In genomic region chr10:86323275-86323994, GRCm38 (mm10) we compare ENCODE assay signal across 20 mouse cellular contexts. TPM values are rescaled to one million over a fixed set of nuclear protein-coding genes. Genes with fewer than 3 reads are reported as not detected.
DNase-seq lines count a peak whose midpoint lies in the region; TF ChIP-seq lines count a peak whose summit lies in the region.
"Had no signal": no experiment of that assay in that cellular context is flagged by ENCODE, and none has a peak within 500 bp of the region (broad histone marks: within the 10 kb centered on the region; RNA-seq: fewer than 3 reads in every experiment).

No protein-coding gene starts in this region.

- TF ChIP-seq CTCF in cerebellum, adult 2 months (IDR thresholded peaks at IDR 0.05; ENCODE audit: borderline replicate concordance, insufficient read depth, low read depth, low read length) = no peak
- no peak for TF ChIP-seq CTCF in cortical plate, adult 2 months (IDR thresholded peaks at IDR 0.05; ENCODE audit: extremely low read depth, insufficient read depth, low read length)

- TF ChIP-seq POLR2A in cerebellum, adult 2 months (IDR thresholded peaks at IDR 0.05; ENCODE audit: borderline replicate concordance, insufficient read depth, low read length) = no peak
- TF ChIP-seq POLR2A in cortical plate, adult 2 months (IDR thresholded peaks at IDR 0.05; ENCODE audit: extremely low read depth, insufficient read depth, low read length) = no peak

- WGBS in cerebellum, adult 2 months = 32% methylated on average over 4 of the region's 4 CpGs

- H3K27me3 ChIP-seq in cerebellum, adult 2 months (ENCODE audit: control insufficient read depth, insufficient read depth, low read length) = no peaks in the 10 kb centered on the region
- H3K27me3 ChIP-seq: embryonic facial prominence, embryonic 12.5 days; limb, embryonic 13.5 days; stomach, embryonic 15.5 days had no signal

- H3K4me3 ChIP-seq in cerebellum, adult 2 months (replicated peaks; ENCODE audit: insufficient read depth, low read depth, low read length) = no peak overlapping the region
- H3K4me3 ChIP-seq in cortical plate, adult 2 months (ENCODE audit: insufficient read depth, low read length) = no peak overlapping the region
- H3K4me3 ChIP-seq: embryonic facial prominence, embryonic 12.5 days; heart, embryonic 10.5 days; limb, embryonic 13.5 days; stomach, embryonic 15.5 days had no signal

- intact Hi-C loops in heart, postnatal 36 days (cut with DNase I) = no loop called here
- intact Hi-C loops in left cerebral cortex, postnatal 25 days (cut with DNase I) = no loop called here
- intact Hi-C loops in left cerebral cortex, postnatal 36 days (cut with DNase I) = no loop called here

- H3K4me1 ChIP-seq in cerebellum, adult 2 months (ENCODE audit: control insufficient read depth, insufficient read depth, low read length) = peaks cover 22% of the 10 kb centered on the region
- peaks cover 3% of the 10 kb centered on the region for H3K4me1 ChIP-seq in cortical plate, adult 2 months (ENCODE audit: control insufficient read depth, insufficient read depth, low read length)
- H3K4me1 ChIP-seq: stomach, embryonic 15.5 days had no signal

- H3K27ac ChIP-seq in cerebellum, adult 2 months (ENCODE audit: insufficient read depth, low read length) = no peak overlapping the region
- 0 out of 2 replicates have a peak overlapping the region, but pooled peaks have one; percentile 16 for H3K27ac ChIP-seq in cortical plate, adult 2 months (ENCODE audit: insufficient read depth, low read length)
- H3K27ac ChIP-seq: embryonic facial prominence, embryonic 12.5 days; heart, embryonic 10.5 days; limb, embryonic 13.5 days; liver, embryonic 14.5 days; stomach, embryonic 15.5 days had no signal

- peak; percentile 96 for DNase-seq in heart, adult 11 months
- no peak for DNase-seq in heart, postnatal 36 days
- DNase-seq in left cerebral cortex, postnatal 25 days (ENCODE audit: low spot score in 2 of 2) = peak; percentile 20 to 31
- no peak for DNase-seq in left cerebral cortex, postnatal 36 days (ENCODE audit: low spot score in 2 of 2)
- peak; percentile 52 to 74 for DNase-seq in cerebellum, adult 2 months
- DNase-seq in lung, adult 18-20 months = no peak
- DNase-seq: gastrocnemius, postnatal 25 days; heart, postnatal 10 days; kidney, adult 8-10 months; kidney, postnatal 4 days; midbrain, embryonic 14.5 days; right cerebral cortex, postnatal 14 days; thymus, adult 2 months had no signal

RNA-seq across cellular contexts. Expression of gene Timp3, which starts 23.3 kb away (rescaled TPM):
- total RNA-seq in heart, postnatal 36 days (2021) = 100 to 1,000 TPM; 165 to 209 TPM
- 10 to 100 TPM; 55.3 to 63.8 TPM for total RNA-seq in left cerebral cortex, postnatal 25 days (2021)
- 10 to 100 TPM; 53.4 to 70.4 TPM for total RNA-seq in left cerebral cortex, postnatal 36 days (2021)
- polyA plus RNA-seq in cerebellum, adult 2 months (2012; rRNA removed) = 47.7 and 48.9 TPM in 2 replicates
- polyA plus RNA-seq in cortical plate, adult 2 months (2012; rRNA removed) = 47.7 and 55.0 TPM in 2 replicates
- polyA plus RNA-seq: inflammation-experienced regulatory T-cells, adult 6 months had no signal

Comparison
In these comparisons a context has a peak if more than half of its experiments do, and no peak if none do; other contexts are left out.
1. DNase-seq: peak in heart, adult 11 months (single experiment), left cerebral cortex, postnatal 25 days (2 of 2) and cerebellum, adult 2 months (2 of 2); none in heart, postnatal 36 days (0 of 2), left cerebral cortex, postnatal 36 days (0 of 2) and lung, adult 18-20 months (0 of 2).